Mouse (Mus musculus): ENCODE data around the gene Gabarapl1. TPM values are rescaled to one million over a fixed set of nuclear protein-coding genes. Genes with fewer than 3 reads are reported as not detected.

The Gabarapl1 gene
- polyA plus RNA-seq, 1 experiment from 2014 or later: 47.8 TPM

DNA sequence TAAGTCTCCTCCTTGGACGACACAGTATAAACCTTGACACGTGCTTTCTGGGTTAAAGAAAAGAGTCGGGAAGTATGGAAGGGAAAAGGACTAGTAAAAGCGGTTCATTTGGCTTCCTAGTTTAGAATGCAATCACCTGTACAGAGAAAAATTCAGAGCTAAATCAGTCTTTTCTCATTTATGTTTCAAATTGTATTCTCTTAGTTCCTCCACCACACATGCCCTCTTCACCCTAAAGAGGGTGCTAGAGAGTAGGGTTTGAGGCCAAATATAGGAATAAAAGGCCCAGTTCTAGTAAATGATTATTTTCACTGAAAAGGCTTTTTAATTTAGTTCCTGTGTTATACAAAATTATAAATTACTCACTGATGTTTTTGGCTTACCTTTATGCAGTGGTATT is 48.3 kb downstream of the Gabarapl1 start:
- 56% methylated on average over 4 of the region's 4 CpGs for WGBS
- H3K4me3 ChIP-seq: no peak overlapping the region
- H3K36me3 ChIP-seq: no peaks in the 10 kb centered on the region
- no peak overlapping the region for H3K27ac ChIP-seq
- no peaks in the 10 kb centered on the region for H3K4me1 ChIP-seq
- H3K27me3 ChIP-seq: no peaks in the 10 kb centered on the region
- no peak for ATAC-seq (ENCODE audit: insufficient number of reproducible peaks, low FRiP score, low TSS enrichment, low read depth)
- no peaks in the 10 kb centered on the region for H3K9me3 ChIP-seq
- no peak overlapping the region for H3K4me2 ChIP-seq
- H3K9ac ChIP-seq: no peak overlapping the region

GRCm38 (mm10) chr6:129581896-129582295 is 48.9 kb downstream of the Gabarapl1 start:
- no peaks in the 10 kb centered on the region for H3K36me3 ChIP-seq
- H3K27me3 ChIP-seq: no peaks in the 10 kb centered on the region
- ATAC-seq (ENCODE audit: insufficient number of reproducible peaks, low FRiP score, low TSS enrichment, low read depth): no peak
- no peaks in the 10 kb centered on the region for H3K9me3 ChIP-seq
- WGBS: 72% methylated on average over 4 of the region's 4 CpGs
- no peak overlapping the region for H3K4me3 ChIP-seq
- H3K4me1 ChIP-seq: no peaks in the 10 kb centered on the region
- no peak overlapping the region for H3K9ac ChIP-seq
- H3K27ac ChIP-seq: no peak overlapping the region
- no peak overlapping the region for H3K4me2 ChIP-seq

DNA sequence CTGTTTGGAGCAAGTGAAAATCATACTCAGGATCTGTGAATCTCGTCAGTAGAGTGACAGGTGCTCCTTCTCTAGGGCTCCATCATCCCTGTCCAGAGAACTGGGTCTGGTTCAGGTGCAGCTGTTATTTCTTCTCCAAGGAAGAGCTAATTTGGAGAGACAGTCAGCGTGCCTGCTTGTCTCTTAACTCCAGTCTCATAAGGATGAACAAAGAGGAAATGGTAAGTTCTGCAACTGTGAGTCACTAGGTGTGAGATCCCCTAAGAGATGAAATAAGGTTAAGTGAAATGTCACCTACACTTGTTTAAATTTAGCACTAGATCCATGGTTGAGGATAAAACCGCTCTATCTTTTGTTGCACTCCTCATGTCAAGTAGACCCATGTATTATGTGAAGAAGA is 50.1 kb downstream of the Gabarapl1 start:
- H3K36me3 ChIP-seq: no peaks in the 10 kb centered on the region
- no peak overlapping the region for H3K4me3 ChIP-seq
- no peak overlapping the region for H3K4me2 ChIP-seq
- H3K4me1 ChIP-seq: no peaks in the 10 kb centered on the region
- H3K9ac ChIP-seq: no peak overlapping the region
- H3K27ac ChIP-seq: no peak overlapping the region
- 74% methylated on average over 3 of the region's 3 CpGs for WGBS
- H3K27me3 ChIP-seq: no peaks in the 10 kb centered on the region
- no peaks in the 10 kb centered on the region for H3K9me3 ChIP-seq
- ATAC-seq (ENCODE audit: insufficient number of reproducible peaks, low FRiP score, low TSS enrichment, low read depth): no peak

DNA sequence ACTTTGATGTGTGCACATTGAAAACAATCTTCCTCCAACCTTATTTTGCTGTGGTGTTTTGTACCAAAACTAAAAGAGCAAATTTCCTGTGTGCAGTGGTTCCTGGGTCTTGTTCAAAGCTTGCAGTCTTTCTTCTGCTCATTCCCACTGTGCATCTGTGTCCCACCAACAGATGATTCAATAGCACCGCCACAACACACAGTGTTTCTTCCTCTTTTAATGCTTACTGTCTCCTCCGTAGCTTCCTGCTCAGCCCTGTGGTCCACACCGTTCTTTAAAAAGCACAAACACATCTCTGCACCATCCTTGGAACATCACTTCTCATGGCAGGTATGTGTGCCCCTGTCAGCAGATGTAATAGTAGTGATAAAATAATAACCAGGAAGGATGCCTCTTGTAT is 58.5 kb downstream of the Gabarapl1 start, which contains the start of gene Klrd1:
Gene Klrd1, plus strand, starts transcription at position 275 of the 400 bp plus-strand sequence.
- H3K27ac ChIP-seq: no peak within 1 kb of the TSS
- no peak within 1 kb of the TSS for H3K4me3 ChIP-seq
- no peaks in the 10 kb centered on the region for H3K36me3 ChIP-seq
- no peaks in the 10 kb centered on the region for H3K27me3 ChIP-seq
- no peak within 1 kb of the TSS for H3K9ac ChIP-seq
- no peak for ATAC-seq (ENCODE audit: insufficient number of reproducible peaks, low FRiP score, low TSS enrichment, low read depth)
- no peaks in the 10 kb centered on the region for H3K4me1 ChIP-seq
- no peak within 1 kb of the TSS for H3K4me2 ChIP-seq
- WGBS: 78% methylated on average over 3 of the region's 3 CpGs
- no peaks in the 10 kb centered on the region for H3K9me3 ChIP-seq

Other genes with a start within 250 kb of the Gabarapl1 start
- not detected in 2 replicates for gene 4922502D21Rik, start 201.4 kb upstream of the Gabarapl1 start, polyA plus RNA-seq (2015; fragmentation: Nextera tagmentation; extraction: Ambion mirVana)
- gene Clec12a, start 190.5 kb upstream of the Gabarapl1 start, polyA plus RNA-seq (2015; fragmentation: Nextera tagmentation; extraction: Ambion mirVana): 1.0 and 2.0 TPM in 2 replicates
- not detected in 2 replicates for gene Clec12b, start 147.3 kb upstream of the Gabarapl1 start, polyA plus RNA-seq (2015; fragmentation: Nextera tagmentation; extraction: Ambion mirVana)
- gene Clec1b, start 135.9 kb upstream of the Gabarapl1 start, polyA plus RNA-seq (2015; fragmentation: Nextera tagmentation; extraction: Ambion mirVana): 0.38 and 0.83 TPM in 2 replicates
- gene Clec9a, start 124.3 kb upstream of the Gabarapl1 start, polyA plus RNA-seq (2015; fragmentation: Nextera tagmentation; extraction: Ambion mirVana): 0.09 and 0.14 TPM in 2 replicates
- gene Clec1a, start 81.2 kb upstream of the Gabarapl1 start, polyA plus RNA-seq (2015; fragmentation: Nextera tagmentation; extraction: Ambion mirVana): 3.2 and 3.8 TPM in 2 replicates
- not detected in 2 replicates for gene Olr1, start 26.0 kb upstream of the Gabarapl1 start, polyA plus RNA-seq (2015; fragmentation: Nextera tagmentation; extraction: Ambion mirVana)
- 0.19 and 0.22 TPM in 2 replicates for gene Tmem52b, start 20.6 kb upstream of the Gabarapl1 start, polyA plus RNA-seq (2015; fragmentation: Nextera tagmentation; extraction: Ambion mirVana)
- not detected in 2 replicates for gene Klre1, start 44.7 kb downstream of the Gabarapl1 start, polyA plus RNA-seq (2015; fragmentation: Nextera tagmentation; extraction: Ambion mirVana)
- not detected in 2 replicates for gene Klrd1, start 58.6 kb downstream of the Gabarapl1 start, polyA plus RNA-seq (2015; fragmentation: Nextera tagmentation; extraction: Ambion mirVana)
- gene Klrk1, start 90.7 kb downstream of the Gabarapl1 start, polyA plus RNA-seq (2015; fragmentation: Nextera tagmentation; extraction: Ambion mirVana): not detected in 2 replicates
- gene Klrc3, start 110.2 kb downstream of the Gabarapl1 start, polyA plus RNA-seq (2015; fragmentation: Nextera tagmentation; extraction: Ambion mirVana): not detected in 2 replicates
- not detected in 2 replicates for gene Klrc2, start 127.5 kb downstream of the Gabarapl1 start, polyA plus RNA-seq (2015; fragmentation: Nextera tagmentation; extraction: Ambion mirVana)
- not detected in 2 replicates for gene Klrc1, start 145.8 kb downstream of the Gabarapl1 start, polyA plus RNA-seq (2015; fragmentation: Nextera tagmentation; extraction: Ambion mirVana)
- gene Klri1, start 184.0 kb downstream of the Gabarapl1 start, polyA plus RNA-seq (2015; fragmentation: Nextera tagmentation; extraction: Ambion mirVana): not detected in 2 replicates
- not detected in 2 replicates for gene Klri2, start 207.3 kb downstream of the Gabarapl1 start, polyA plus RNA-seq (2015; fragmentation: Nextera tagmentation; extraction: Ambion mirVana)

Measured in limb, embryonic 15.5 days (tissue).